Mouse (Mus musculus) C2C12 (cell line): ENCODE data around the gene Arhgef17. TPM values are rescaled to one million over a fixed set of nuclear protein-coding genes. Genes with fewer than 3 reads are reported as not detected.

ENCODE experiments used
- H3K27me3 ChIP-seq: one replicate; pipeline ENCODE4 v1.6.1; 2011; ENCODE audit not compliant: control insufficient read depth, insufficient read depth, insufficient read length
- H3K36me3 ChIP-seq: one replicate; pipeline ENCODE4 v1.6.1; 2011; ENCODE audit not compliant: control insufficient read depth, insufficient read depth
- H3K4me3 ChIP-seq: one replicate; pipeline ENCODE4 v1.5.1; 2011; ENCODE audit warnings: mild to moderate bottlenecking, control low read depth; ENCODE audit not compliant: poor library complexity, insufficient read depth, severe bottlenecking
- H3K79me2 ChIP-seq: one replicate; pipeline ENCODE4 v1.6.1; 2011; ENCODE audit not compliant: control insufficient read depth, insufficient read depth
- H3K79me3 ChIP-seq: one replicate; pipeline ENCODE4 v1.6.1; 2011; ENCODE audit warnings: low read depth, control low read depth
- H3ac ChIP-seq: one replicate; pipeline ENCODE3; 2011; ENCODE audit warnings: low read depth; ENCODE audit not compliant: control insufficient read depth, insufficient read length
- CEBPB ChIP-seq: IDR thresholded peaks from one replicate; pipeline ENCODE4 v1.6.1; 2011; ENCODE audit warnings: low read depth, mild to moderate bottlenecking, control low read depth, moderate library complexity
- CTCF ChIP-seq: IDR thresholded peaks from one replicate; pipeline ENCODE4 v1.5.1; 2011; ENCODE audit not compliant: control insufficient read depth, insufficient read depth, insufficient read length
- FOSL1 ChIP-seq: IDR thresholded peaks from one replicate; pipeline ENCODE4 v1.8.0; 2011; ENCODE audit warnings: mild to moderate bottlenecking, low read length; ENCODE audit not compliant: poor library complexity, insufficient read depth, severe bottlenecking
- MAX ChIP-seq: IDR thresholded peaks from one replicate; pipeline ENCODE4 v1.6.1; 2011; ENCODE audit warnings: mild to moderate bottlenecking, control low read depth
- MYOD1 ChIP-seq: IDR thresholded peaks from one replicate; pipeline ENCODE4 v1.6.1; 2011; ENCODE audit warnings: low read depth; ENCODE audit not compliant: control insufficient read depth, insufficient read length
- MYOG ChIP-seq: IDR thresholded peaks from one replicate; pipeline ENCODE4 v1.6.1; 2011; ENCODE audit not compliant: control insufficient read depth, insufficient read length; ENCODE audit errors: extremely low read depth
- USF1 ChIP-seq: IDR thresholded peaks from one replicate; pipeline ENCODE4 v1.6.1; 2011; ENCODE audit warnings: low read depth, mild to moderate bottlenecking, control low read depth, moderate library complexity
- polyA plus RNA-seq: library from polyadenylated mRNA; unstranded; fragments of >200 nt; fragmentation: generic; extraction: Trizol; gene quantifications from one replicate; pipeline ENCODE4 v1.2.1, GENCODE M21; 2012; ENCODE audit warnings: missing spikeins

Gene Arhgef17
- polyA plus RNA-seq, 1 experiment, result 35.4 TPM

DNA sequence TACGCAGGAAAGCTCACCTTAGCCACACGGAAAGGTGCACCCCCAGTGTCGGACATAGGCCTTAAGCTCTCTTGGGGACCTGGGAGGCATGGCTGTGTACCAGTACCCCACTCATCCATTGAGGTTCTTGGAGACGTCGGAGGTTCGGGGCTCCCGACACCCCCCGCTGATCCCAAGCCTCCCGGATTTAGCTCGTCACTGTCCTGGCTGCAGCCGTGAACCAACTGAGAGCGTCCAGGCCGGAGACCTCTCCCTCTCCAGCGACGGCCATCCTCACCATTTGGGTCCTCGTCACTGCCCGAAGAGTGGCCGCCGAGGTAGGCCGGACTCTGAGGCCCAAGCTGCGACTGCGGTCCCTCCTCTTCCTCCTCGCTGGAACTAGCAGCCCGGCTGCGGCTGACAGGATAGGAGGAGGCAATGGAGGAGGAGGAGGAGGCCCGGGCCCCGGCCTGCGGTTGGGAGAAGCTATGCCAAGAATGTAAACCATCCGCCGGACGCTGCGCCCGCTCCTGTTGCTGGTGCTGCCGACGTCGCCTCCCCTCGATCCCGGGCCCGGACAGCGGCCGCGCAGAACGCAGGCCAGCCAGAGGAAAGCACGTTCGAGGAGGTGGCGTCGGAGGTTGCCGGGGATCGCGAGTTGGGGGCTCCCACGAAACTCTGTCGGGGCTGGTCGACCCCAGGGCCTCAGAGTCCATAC is 1.1 kb downstream of the Arhgef17 start:
- peaks cover 61% of the 10 kb centered on the region for H3K79me2 ChIP-seq
- TF ChIP-seq MAX (peak; percentile 27), CTCF (no peak)
- no peaks in the 10 kb centered on the region for H3K36me3 ChIP-seq
- no peaks in the 10 kb centered on the region for H3K27me3 ChIP-seq
- H3K4me3 ChIP-seq, result peak overlapping the region; percentile 76
- H3K79me3 ChIP-seq, result peaks cover 49% of the 10 kb centered on the region
- peak overlapping the region; percentile 85 for H3ac ChIP-seq

DNA sequence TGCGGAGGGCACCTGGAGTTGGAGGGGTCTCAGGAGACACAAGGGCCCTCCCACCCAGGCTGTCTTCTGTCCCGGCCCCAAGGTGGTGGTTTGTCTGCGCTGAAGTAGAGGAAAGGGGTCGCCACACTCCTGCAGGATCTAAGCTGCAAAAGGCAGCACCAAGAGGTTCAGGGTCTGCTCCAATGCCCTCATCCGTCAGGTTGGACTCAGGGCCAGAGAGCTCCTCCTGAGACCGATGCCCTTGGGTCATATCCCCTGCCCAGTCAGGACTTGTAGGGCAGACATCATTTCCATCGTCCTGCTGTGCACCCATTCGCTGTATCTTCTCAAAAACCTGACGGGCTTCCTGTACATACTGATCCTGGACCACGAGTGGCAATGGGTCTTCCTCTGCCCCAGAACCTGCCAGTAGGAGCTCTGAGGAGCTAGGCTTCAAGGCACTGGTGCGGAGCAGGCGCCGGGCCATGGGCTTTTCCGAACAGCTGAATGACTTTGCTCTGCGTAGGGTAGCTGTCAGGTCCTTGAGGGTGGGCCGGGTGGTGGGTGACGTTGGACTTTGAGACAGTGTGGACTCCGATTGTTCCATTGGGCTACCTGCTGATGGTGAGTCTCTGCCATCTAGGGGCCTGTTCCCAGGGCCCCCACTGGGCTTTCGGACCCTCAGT is 2.1 kb downstream of the Arhgef17 start:
- peaks cover 71% of the 10 kb centered on the region for H3K79me2 ChIP-seq
- H3K36me3 ChIP-seq, result no peaks in the 10 kb centered on the region
- no peaks in the 10 kb centered on the region for H3K27me3 ChIP-seq
- TF ChIP-seq MAX (no peak), MYOD1 (no peak), USF1 (no peak), MYOG (no peak), CEBPB (no peak), CTCF (no peak), FOSL1 (no peak)
- peak overlapping the region; percentile 76 for H3K4me3 ChIP-seq
- H3K79me3 ChIP-seq, result peaks cover 59% of the 10 kb centered on the region
- H3ac ChIP-seq, result peak overlapping the region; percentile 36

DNA sequence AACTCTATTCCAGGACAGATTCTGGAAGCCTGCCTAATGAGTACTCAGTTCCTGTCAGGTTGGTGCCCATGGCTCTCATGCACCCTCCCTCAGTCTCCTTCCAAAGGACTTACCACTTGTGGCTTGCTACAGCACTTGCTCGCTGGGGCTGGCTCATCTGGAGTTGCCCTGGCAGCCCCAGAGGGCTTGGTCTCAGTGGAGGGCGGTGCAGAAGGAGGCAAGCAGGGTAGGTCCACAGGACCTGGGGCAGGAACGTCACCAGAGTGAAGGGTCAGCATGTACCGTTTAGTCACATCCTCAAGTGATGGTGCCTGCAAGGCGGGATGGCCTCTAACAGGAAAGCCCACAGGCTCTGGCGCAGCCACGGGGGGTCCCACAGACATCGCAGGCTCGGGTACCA is 3.5 kb downstream of the Arhgef17 start:
- H3ac ChIP-seq, result peak overlapping the region; percentile 60
- H3K36me3 ChIP-seq, result no peaks in the 10 kb centered on the region
- TF ChIP-seq MAX (no peak), CEBPB (no peak), MYOD1 (no peak), USF1 (no peak), MYOG (no peak), CTCF (no peak), FOSL1 (no peak)
- peak overlapping the region; percentile 31 for H3K4me3 ChIP-seq
- H3K79me3 ChIP-seq, result peaks cover 71% of the 10 kb centered on the region
- no peaks in the 10 kb centered on the region for H3K27me3 ChIP-seq
- H3K79me2 ChIP-seq, result peaks cover 84% of the 10 kb centered on the region

DNA sequence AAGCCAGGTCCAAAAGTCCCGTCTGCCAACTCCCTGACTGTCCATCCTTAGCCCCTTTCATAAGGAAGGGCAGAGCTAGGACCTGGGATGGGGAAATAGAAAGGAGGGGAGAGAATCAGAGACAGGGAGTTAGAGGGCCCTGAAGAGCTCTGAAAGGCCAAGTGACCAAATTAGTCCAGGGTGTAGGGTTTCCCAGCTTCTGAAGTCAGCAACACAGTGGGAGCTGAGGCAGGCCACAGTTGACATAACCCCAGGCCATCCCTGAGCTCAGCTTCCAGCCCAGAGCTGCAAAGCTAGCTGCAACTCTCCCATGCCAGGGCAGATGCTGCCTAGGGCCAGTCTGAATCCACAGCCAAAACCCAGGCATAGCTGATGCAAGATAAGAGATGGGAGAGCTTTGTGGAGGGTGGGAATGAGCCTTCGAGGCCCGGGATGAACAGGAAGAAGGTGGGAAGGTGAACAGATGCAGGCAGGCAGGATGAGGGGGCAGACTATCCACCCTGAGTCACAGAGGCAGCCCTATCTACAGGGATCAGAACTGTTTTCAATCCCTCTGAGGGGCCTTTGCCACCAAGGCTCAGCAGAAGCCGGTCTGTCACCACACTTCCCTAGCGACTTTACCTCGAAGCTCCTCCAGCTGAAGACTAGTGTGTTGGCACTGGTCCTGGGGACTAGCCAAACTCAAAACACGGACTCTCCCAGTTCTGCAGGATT is 4.5 kb downstream of the Arhgef17 start:
- Histone ChIP-seq H3K36me3 (peaks cover 3% of the 10 kb centered on the region), H3K79me3 (peaks cover 80% of the 10 kb centered on the region), H3K27me3 (no peaks in the 10 kb centered on the region), H3ac (peak overlapping the region; percentile 48), H3K79me2 (peaks cover 94% of the 10 kb centered on the region), H3K4me3 (peak overlapping the region; percentile 31)
- TF ChIP-seq CEBPB (no peak), USF1 (no peak), MYOG (no peak), FOSL1 (no peak), CTCF (no peak), MYOD1 (no peak), MAX (no peak)

- TF ChIP-seq FOSL1, result no peak
- TF ChIP-seq CTCF, result no peak
- TF ChIP-seq USF1, result no peak
- no peak for TF ChIP-seq MYOG
- no peak for TF ChIP-seq MAX
- no peak for TF ChIP-seq CEBPB
- TF ChIP-seq MYOD1, result no peak
- peaks cover 14% of the 10 kb centered on the region for H3K36me3 ChIP-seq
- peak overlapping the region; percentile 23 for H3K4me3 ChIP-seq
Measured at GRCm38 (mm10) chr7:100926311-100926923, 5.5 kb downstream of the Arhgef17 start.

More at GRCm38 (mm10) chr7:100926311-100926923, 5.5 kb downstream of the Arhgef17 start:
- Histone ChIP-seq H3K27me3 (no peaks in the 10 kb centered on the region), H3K79me2 (peaks cover 100% of the 10 kb centered on the region), H3K79me3 (peaks cover 90% of the 10 kb centered on the region), H3ac (peak overlapping the region; percentile 48)
